Mouse (Mus musculus): Measurements from ENCODE around the gene Catsperg2.
A peak's percentile ranks its signal among the peaks of the same experiment; 100 is the strongest.
"Not testable (repeated sequence)": the region's sequence is repeated elsewhere in the genome, so short reads cannot be mapped to it uniquely, and the experiment has no call there.

Catsperg2 gene

GRCm38 (mm10) chr7:29726860-29727259 is at the start of gene Catsperg2:
Gene Catsperg2 (minus strand): TSS chr7:29727032.
- not testable (repeated sequence) for DNase-seq

- DNase-seq = no peak
These were observed 49.7 kb upstream of the Catsperg2 start for GRCm38 (mm10) chr7:29776568-29776967.

DNA sequence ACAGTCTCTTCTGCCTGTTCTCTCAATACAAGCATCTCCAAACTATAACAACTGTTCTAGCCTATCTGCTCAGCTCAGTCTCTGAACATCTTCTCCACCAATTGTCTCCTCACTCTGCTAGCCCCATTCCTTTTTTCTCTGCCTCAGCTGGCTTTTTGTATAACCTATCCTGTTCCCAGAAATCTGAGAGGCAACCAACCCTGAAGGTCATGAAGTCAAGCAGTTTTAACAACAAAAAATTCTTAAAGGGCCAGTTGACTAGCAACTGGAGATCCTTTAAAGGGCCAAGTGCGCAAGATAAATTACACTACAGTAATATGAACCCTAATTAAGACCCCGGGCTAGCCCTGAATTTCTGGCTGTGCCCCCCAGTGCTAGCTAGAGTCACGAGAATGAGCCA is 47.5 kb upstream of the Catsperg2 start:
- DNase-seq = no peak

DNA sequence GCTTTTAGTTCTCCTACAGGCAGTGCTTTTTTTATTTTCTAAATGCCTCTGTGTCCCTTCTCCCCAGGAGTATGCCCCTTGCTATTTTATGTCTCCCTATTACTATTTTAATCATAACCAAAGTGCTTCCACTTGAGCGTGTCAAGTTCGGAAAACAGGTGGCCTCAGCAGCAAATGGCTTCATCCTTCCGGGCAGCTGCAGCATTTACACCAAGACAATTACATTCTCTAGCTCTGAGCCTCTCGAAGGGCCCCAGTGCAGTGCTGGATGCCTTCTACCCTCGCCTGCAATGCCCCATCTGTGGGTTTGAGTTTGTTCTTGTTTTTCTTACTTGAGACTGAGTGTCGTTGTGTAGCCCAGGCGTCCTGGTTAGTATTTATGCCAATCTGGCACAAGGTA is 46.7 kb upstream of the Catsperg2 start:
- no peak for DNase-seq

DNA sequence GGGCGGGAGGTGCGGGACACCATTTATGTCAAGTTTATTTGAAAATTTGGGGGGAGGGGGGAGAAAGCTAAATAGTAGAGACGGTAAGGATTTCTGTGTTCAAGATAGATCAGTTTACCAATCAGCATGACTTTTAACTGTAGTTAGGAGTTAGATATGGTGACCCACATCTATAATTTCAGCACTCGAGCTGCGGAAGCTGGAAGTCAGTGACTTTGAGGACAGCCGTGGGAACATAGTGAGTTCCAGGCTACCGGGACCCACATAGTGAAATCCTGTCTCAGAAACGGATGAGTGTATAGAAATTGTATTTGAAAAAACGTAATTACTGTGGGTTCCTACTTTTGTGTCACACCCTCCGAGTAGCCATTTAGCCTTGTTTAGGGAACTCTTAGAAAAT is 42.1 kb upstream of the Catsperg2 start:
- no peak for DNase-seq

DNA sequence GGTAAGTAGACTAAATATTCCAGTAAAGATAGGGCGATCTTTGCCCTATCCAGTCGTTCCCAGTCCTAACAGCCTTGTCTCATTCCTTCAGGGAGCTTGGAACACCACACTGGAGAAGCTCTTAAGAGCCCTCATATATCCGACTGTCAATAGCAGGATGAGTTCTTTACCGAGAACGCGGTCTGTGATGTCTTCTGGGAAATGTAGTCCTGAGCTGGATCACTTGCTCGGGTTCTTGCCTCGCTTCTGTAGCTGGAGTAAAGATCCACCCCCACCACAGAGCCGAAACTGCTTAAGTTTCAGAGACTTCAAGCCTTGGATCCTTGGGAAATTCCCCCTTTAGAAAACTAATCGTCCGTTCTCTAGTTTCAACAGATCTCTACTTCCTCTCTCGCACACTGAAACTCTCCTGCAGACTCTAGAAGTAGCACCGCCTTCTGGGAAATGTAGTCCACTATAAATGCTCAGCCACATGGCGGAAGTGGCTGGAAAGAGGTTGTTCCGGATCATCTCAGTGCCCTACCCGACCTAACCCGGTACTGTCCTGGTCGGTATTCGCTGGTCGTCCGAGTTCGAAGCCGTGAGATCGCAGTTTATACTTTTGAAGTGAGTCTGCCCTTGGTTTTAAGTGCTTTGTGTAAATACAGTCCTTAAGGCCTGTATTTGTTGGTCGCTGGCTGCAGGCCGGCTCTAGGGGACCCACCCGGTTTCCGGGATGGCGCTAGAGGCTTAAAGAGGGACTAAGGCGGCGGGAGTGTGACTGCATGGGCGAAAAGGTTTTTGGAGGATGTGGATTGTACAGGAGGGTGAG is 41.5 kb upstream of the Catsperg2 start, which contains the start of gene Zfp84:
Gene Zfp84 (plus strand): TSS at position 463 of the 811 bp plus-strand sequence.
- peak; percentile 83 to 86 for DNase-seq

DNA sequence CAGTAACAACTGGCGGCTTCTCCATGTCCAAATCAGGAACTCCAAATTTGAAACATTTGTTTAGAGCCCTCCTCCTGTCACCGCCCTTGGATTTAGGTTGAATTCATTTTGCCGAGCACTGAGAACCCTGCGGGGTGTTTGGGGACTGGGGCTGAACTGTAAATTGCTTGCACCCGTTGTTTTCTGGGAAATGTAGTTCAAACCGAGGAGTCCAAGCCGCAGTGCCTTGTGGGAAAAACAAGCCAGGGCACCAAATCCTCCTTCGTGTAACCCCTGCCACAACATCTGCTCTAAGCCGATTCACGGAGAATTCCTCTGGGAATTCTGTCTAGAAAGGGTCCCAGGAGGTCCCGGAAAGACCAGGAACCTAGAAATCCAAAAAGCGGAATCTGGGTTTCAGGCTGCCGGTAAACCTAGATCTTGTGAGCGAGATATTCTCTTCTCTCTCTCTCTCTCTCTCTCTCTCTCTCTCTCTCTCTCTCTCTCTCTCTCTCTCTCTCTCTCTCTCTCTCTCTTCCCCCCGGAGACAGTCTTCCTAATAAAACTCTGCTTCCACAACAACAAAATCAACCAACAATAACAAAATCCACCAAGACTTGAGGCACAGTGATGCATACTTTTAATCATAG is 40.3 kb upstream of the Catsperg2 start:
- DNase-seq = peak; percentile 75 to 80

DNA sequence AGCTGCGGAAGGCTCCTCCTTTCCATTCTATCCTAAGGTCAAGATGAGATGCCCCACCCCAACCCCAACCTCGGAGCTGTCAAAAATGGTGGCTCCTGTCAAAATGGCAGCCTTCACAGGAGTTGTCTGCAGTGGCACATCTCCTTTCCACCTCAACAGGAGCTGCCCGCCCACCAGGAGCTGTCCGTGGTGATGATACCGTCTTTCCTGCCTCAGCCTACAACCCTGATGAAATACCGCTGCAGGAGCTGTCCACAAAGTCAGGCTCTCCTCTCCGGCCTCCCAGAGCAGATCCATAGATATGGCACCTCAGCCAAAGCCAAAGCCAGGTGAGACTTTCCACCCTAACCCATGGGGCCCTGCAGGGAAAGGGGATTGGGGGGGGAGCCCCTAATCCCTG is 37.9 kb upstream of the Catsperg2 start:
- no peak for DNase-seq

GRCm38 (mm10) chr7:29760476-29760875 is 33.6 kb upstream of the Catsperg2 start:
- no peak for DNase-seq

GRCm38 (mm10) chr7:29742258-29742657 is 15.4 kb upstream of the Catsperg2 start:
- no peak for DNase-seq

DNA sequence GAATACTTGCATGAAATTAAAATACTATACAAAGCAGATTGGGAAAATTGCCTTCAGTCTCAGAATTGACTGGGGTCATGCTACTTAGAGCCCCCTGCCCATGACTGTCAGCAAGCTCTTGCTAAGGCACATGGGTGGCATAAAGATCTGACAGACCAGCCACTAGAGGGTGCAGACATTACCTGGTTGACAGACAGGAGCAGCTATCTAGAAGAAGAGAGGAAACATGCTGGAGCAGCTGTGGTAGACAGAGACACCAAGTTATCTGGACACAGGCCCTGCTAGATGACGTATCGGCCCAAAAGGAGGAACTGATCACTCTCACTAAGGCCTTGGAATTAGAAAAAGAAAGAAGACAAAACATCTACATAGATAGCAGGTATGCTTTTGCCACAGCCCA is 1.2 kb upstream of the Catsperg2 start:
- DNase-seq = no peak

GRCm38 (mm10) chr7:29725461-29726142 is 1.2 kb downstream of the Catsperg2 start:
- DNase-seq = not testable (repeated sequence)

DNA sequence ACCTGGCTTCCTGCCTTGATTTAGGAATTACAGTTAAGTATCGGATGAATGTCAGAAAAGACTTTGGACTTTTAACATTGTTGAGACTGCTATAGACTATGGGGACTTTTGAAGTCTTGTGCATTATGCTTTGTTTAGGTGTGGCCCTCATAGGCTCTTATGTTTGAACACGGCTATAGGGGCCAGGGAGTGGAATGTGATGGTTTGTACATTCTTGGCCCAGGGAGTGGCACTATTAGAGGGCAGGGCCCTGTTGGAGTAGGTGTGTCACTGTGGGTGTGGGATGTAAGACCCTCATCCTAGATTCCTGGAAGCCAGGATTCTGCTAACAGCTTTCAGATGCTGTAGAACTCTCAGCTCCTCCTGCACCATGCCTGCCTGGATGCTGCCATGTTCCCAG is 17.9 kb downstream of the Catsperg2 start:
- DNase-seq = not testable (repeated sequence)

- not testable (repeated sequence) for DNase-seq
These were observed 31.6 kb downstream of the Catsperg2 start for GRCm38 (mm10) chr7:29695231-29695630.

GRCm38 (mm10) chr7:29681868-29682267 is 45.0 kb downstream of the Catsperg2 start:
- DNase-seq = no peak

Measured in thymus, postnatal 36 days (tissue).